Mouse (Mus musculus): ENCODE results near the gene Alox12. TPM values are rescaled to one million over a fixed set of nuclear protein-coding genes. Genes with fewer than 3 reads are reported as not detected.

The Alox12 gene
- polyA plus RNA-seq (2016; fragmentation: Nextera tagmentation; extraction: Ambion mirVana): 2.7 and 3.9 TPM in 2 replicates

- peaks cover 61% of the 10 kb centered on the region for H3K27me3 ChIP-seq (replicated peaks; ENCODE audit: low read depth, poor library complexity, severe bottlenecking)
- DNase-seq (ENCODE audit: low spot score): peak; percentile 65
- under 1% methylated on average over 25 of the region's 25 CpGs for WGBS
- no peaks in the 10 kb centered on the region for H3K36me3 ChIP-seq (replicated peaks)
- no peaks in the 10 kb centered on the region for H3K9me3 ChIP-seq
- H3K4me1 ChIP-seq: peaks cover 19% of the 10 kb centered on the region
- peak within 1 kb of the TSS; percentile 55; the same call in 1 of the 2 replicates for H3K27ac ChIP-seq (replicated peaks)
- peak within 1 kb of the TSS; percentile 54 for H3K4me3 ChIP-seq
Observed at GRCm38 (mm10) chr11:70254931-70255531, at the start of gene Alox12. Gene Alox12 (minus strand): TSS chr11:70255353.

- no peak for DNase-seq (ENCODE audit: low spot score)
- Histone ChIP-seq H3K4me3 (no peak overlapping the region), H3K27ac (replicated peaks) (no peak overlapping the region), H3K4me1 (peaks cover 14% of the 10 kb centered on the region), H3K9me3 (peaks cover 3% of the 10 kb centered on the region; the same call in 1 of the 2 replicates), H3K27me3 (replicated peaks; ENCODE audit: low read depth, poor library complexity, severe bottlenecking) (no peaks in the 10 kb centered on the region), H3K36me3 (replicated peaks) (no peaks in the 10 kb centered on the region)
- WGBS: 90% methylated on average over 4 of the region's 4 CpGs
Observed at GRCm38 (mm10) chr11:70302293-70302692, 47.1 kb upstream of the Alox12 start.

- no peaks in the 10 kb centered on the region for H3K27me3 ChIP-seq (replicated peaks; ENCODE audit: low read depth, poor library complexity, severe bottlenecking)
- peaks cover 7% of the 10 kb centered on the region for H3K4me1 ChIP-seq
- H3K9me3 ChIP-seq: peaks cover 3% of the 10 kb centered on the region; the same call in 1 of the 2 replicates
- H3K27ac ChIP-seq (replicated peaks): peak overlapping the region; percentile 24; the same call in 1 of the 2 replicates
- WGBS: 54% methylated on average over 12 of the region's 12 CpGs
- H3K36me3 ChIP-seq (replicated peaks): no peaks in the 10 kb centered on the region
- no peak overlapping the region for H3K4me3 ChIP-seq
- DNase-seq (ENCODE audit: low spot score): no peak
Observed at GRCm38 (mm10) chr11:70297836-70298454, 42.8 kb upstream of the Alox12 start.

- H3K9me3 ChIP-seq: peaks cover 3% of the 10 kb centered on the region; the same call in 1 of the 2 replicates
- whole genome bisulfite sequencing: 36% methylated on average over 4 of the region's 4 CpGs
- no peaks in the 10 kb centered on the region for H3K36me3 ChIP-seq (replicated peaks)
- peak overlapping the region; percentile 24; the same call in 1 of the 2 replicates for H3K27ac ChIP-seq (replicated peaks)
- no peaks in the 10 kb centered on the region for H3K27me3 ChIP-seq (replicated peaks; ENCODE audit: low read depth, poor library complexity, severe bottlenecking)
- H3K4me3 ChIP-seq: no peak overlapping the region
- DNase-seq (ENCODE audit: low spot score): no peak
- peaks cover 7% of the 10 kb centered on the region for H3K4me1 ChIP-seq
Observed at GRCm38 (mm10) chr11:70297405-70297804, 42.3 kb upstream of the Alox12 start.

GRCm38 (mm10) chr11:70293881-70294280, 38.7 kb upstream of the Alox12 start:
- Histone ChIP-seq H3K4me3 (no peak overlapping the region), H3K4me1 (peaks cover 18% of the 10 kb centered on the region), H3K27me3 (replicated peaks; ENCODE audit: low read depth, poor library complexity, severe bottlenecking) (no peaks in the 10 kb centered on the region), H3K9me3 (no peaks in the 10 kb centered on the region), H3K27ac (replicated peaks) (no peak overlapping the region), H3K36me3 (replicated peaks) (no peaks in the 10 kb centered on the region)
- DNase-seq (ENCODE audit: low spot score): no peak
- WGBS: 89% methylated on average over 6 of the region's 6 CpGs

GRCm38 (mm10) chr11:70291235-70291634, 36.1 kb upstream of the Alox12 start:
- Histone ChIP-seq H3K9me3 (no peaks in the 10 kb centered on the region), H3K36me3 (replicated peaks) (no peaks in the 10 kb centered on the region), H3K27me3 (replicated peaks; ENCODE audit: low read depth, poor library complexity, severe bottlenecking) (no peaks in the 10 kb centered on the region), H3K27ac (replicated peaks) (peak overlapping the region; percentile 30), H3K4me1 (peaks cover 11% of the 10 kb centered on the region), H3K4me3 (no peak overlapping the region)
- WGBS: 87% methylated on average over 6 of the region's 6 CpGs
- no peak for DNase-seq (ENCODE audit: low spot score)

GRCm38 (mm10) chr11:70289236-70289635, 34.1 kb upstream of the Alox12 start:
- H3K27me3 ChIP-seq (replicated peaks; ENCODE audit: low read depth, poor library complexity, severe bottlenecking): no peaks in the 10 kb centered on the region
- no peak for DNase-seq (ENCODE audit: low spot score)
- WGBS: 45% methylated on average over 6 of the region's 6 CpGs
- no peak overlapping the region for H3K4me3 ChIP-seq
- H3K4me1 ChIP-seq: peaks cover 11% of the 10 kb centered on the region
- no peaks in the 10 kb centered on the region for H3K9me3 ChIP-seq
- no peak overlapping the region for H3K27ac ChIP-seq (replicated peaks)
- H3K36me3 ChIP-seq (replicated peaks): no peaks in the 10 kb centered on the region

- Histone ChIP-seq H3K4me1 (peaks cover 11% of the 10 kb centered on the region), H3K9me3 (no peaks in the 10 kb centered on the region), H3K36me3 (replicated peaks) (no peaks in the 10 kb centered on the region), H3K4me3 (no peak overlapping the region), H3K27me3 (replicated peaks; ENCODE audit: low read depth, poor library complexity, severe bottlenecking) (no peaks in the 10 kb centered on the region), H3K27ac (replicated peaks) (no peak overlapping the region)
- no peak for DNase-seq (ENCODE audit: low spot score)
- WGBS: 89% methylated on average over 10 of the region's 10 CpGs
Observed at GRCm38 (mm10) chr11:70288102-70288501, 32.9 kb upstream of the Alox12 start.

- no peaks in the 10 kb centered on the region for H3K27me3 ChIP-seq (replicated peaks; ENCODE audit: low read depth, poor library complexity, severe bottlenecking)
- 82% methylated on average over 5 of the region's 5 CpGs for WGBS
- no peak for DNase-seq (ENCODE audit: low spot score)
- no peak overlapping the region for H3K4me3 ChIP-seq
- no peaks in the 10 kb centered on the region for H3K9me3 ChIP-seq
- peaks cover 3% of the 10 kb centered on the region for H3K4me1 ChIP-seq
- no peak overlapping the region for H3K27ac ChIP-seq (replicated peaks)
- no peaks in the 10 kb centered on the region for H3K36me3 ChIP-seq (replicated peaks)
Observed at GRCm38 (mm10) chr11:70285686-70286085, 30.5 kb upstream of the Alox12 start.

- Histone ChIP-seq H3K27ac (replicated peaks) (no peak overlapping the region), H3K36me3 (replicated peaks) (no peaks in the 10 kb centered on the region), H3K27me3 (replicated peaks; ENCODE audit: low read depth, poor library complexity, severe bottlenecking) (no peaks in the 10 kb centered on the region), H3K9me3 (no peaks in the 10 kb centered on the region), H3K4me3 (no peak overlapping the region), H3K4me1 (0 out of 2 replicates have a peak, but pooled peaks cover 2% of the 10 kb centered on the region)
- 75% methylated on average over 3 of the region's 3 CpGs for WGBS
- DNase-seq (ENCODE audit: low spot score): no peak
Observed at GRCm38 (mm10) chr11:70284757-70285156, 29.6 kb upstream of the Alox12 start.

- 0 out of 2 replicates have a peak, but pooled peaks cover 2% of the 10 kb centered on the region for H3K4me1 ChIP-seq
- no peaks in the 10 kb centered on the region for H3K27me3 ChIP-seq (replicated peaks; ENCODE audit: low read depth, poor library complexity, severe bottlenecking)
- H3K9me3 ChIP-seq: no peaks in the 10 kb centered on the region
- no peak overlapping the region for H3K4me3 ChIP-seq
- no peak for DNase-seq (ENCODE audit: low spot score)
- 84% methylated on average over 4 of the region's 4 CpGs for WGBS
- H3K27ac ChIP-seq (replicated peaks): no peak overlapping the region
- H3K36me3 ChIP-seq (replicated peaks): no peaks in the 10 kb centered on the region
Observed at GRCm38 (mm10) chr11:70283666-70284065, 28.5 kb upstream of the Alox12 start.

GRCm38 (mm10) chr11:70280441-70280840, 25.3 kb upstream of the Alox12 start:
- 71% methylated on average over 3 of the region's 3 CpGs for WGBS
- no peak for DNase-seq (ENCODE audit: low spot score)
- H3K27me3 ChIP-seq (replicated peaks; ENCODE audit: low read depth, poor library complexity, severe bottlenecking): no peaks in the 10 kb centered on the region
- no peak overlapping the region for H3K4me3 ChIP-seq
- H3K9me3 ChIP-seq: no peaks in the 10 kb centered on the region
- no peak overlapping the region for H3K27ac ChIP-seq (replicated peaks)
- H3K4me1 ChIP-seq: 0 out of 2 replicates have a peak, but pooled peaks cover 2% of the 10 kb centered on the region
- H3K36me3 ChIP-seq (replicated peaks): no peaks in the 10 kb centered on the region

- 0 out of 2 replicates have a peak, but pooled peaks cover 2% of the 10 kb centered on the region for H3K4me1 ChIP-seq
- 84% methylated on average over 3 of the region's 3 CpGs for WGBS
Observed at GRCm38 (mm10) chr11:70278961-70279360, 23.8 kb upstream of the Alox12 start.

More at GRCm38 (mm10) chr11:70278961-70279360, 23.8 kb upstream of the Alox12 start:
- no peaks in the 10 kb centered on the region for H3K27me3 ChIP-seq (replicated peaks; ENCODE audit: low read depth, poor library complexity, severe bottlenecking)
- H3K27ac ChIP-seq (replicated peaks): no peak overlapping the region
- H3K9me3 ChIP-seq: no peaks in the 10 kb centered on the region
- no peaks in the 10 kb centered on the region for H3K36me3 ChIP-seq (replicated peaks)
- no peak overlapping the region for H3K4me3 ChIP-seq
- DNase-seq (ENCODE audit: low spot score): no peak
